Mouse (Mus musculus) hindbrain, embryonic 10.5 days (tissue): ENCODE measurements around the gene Rimbp2. TPM values are rescaled to one million over a fixed set of nuclear protein-coding genes. Genes with fewer than 3 reads are reported as not detected.
A peak's percentile ranks its signal among the peaks of the same experiment; 100 is the strongest.

Source experiments
- DNase-seq: peaks from one replicate; pipeline ENCODE4 v3.0.0-alpha.2; 2017; ENCODE audit warnings: low spot score
- H3K27ac ChIP-seq: fragments of 300-500 bp; sonication (generic); 2 replicates; pipeline ENCODE4 v1.5.1; 2016; ENCODE audit warnings: mild to moderate bottlenecking, moderate library complexity
- H3K27me3 ChIP-seq: fragments of 300-500 bp; sonication (generic); 2 replicates; pipeline ENCODE4 v1.6.1; 2016; ENCODE audit warnings: mild to moderate bottlenecking; ENCODE audit not compliant: poor library complexity, insufficient read depth, severe bottlenecking
- H3K36me3 ChIP-seq: fragments of 300-500 bp; sonication (generic); 2 replicates; pipeline ENCODE4 v1.6.1; 2016; ENCODE audit warnings: mild to moderate bottlenecking, moderate library complexity
- H3K4me1 ChIP-seq: fragments of 300-500 bp; sonication (generic); replicated peaks from 2 replicates; pipeline ENCODE4 v1.6.1; 2016; ENCODE audit warnings: mild to moderate bottlenecking
- H3K4me3 ChIP-seq: fragments of 300-500 bp; sonication (generic); 2 replicates; pipeline ENCODE4 v1.5.1; 2016; ENCODE audit warnings: mild to moderate bottlenecking, moderate library complexity
- H3K9me3 ChIP-seq: fragments of 300-500 bp; sonication (generic); 2 replicates; pipeline ENCODE4 v1.6.1; 2016; ENCODE audit warnings: mild to moderate bottlenecking, moderate library complexity
- WGBS: fragments of 180-500 bp; shearing (Covaris S2); methylation state at CpG from one replicate; pipeline ENCODE4 v1.1.7; 2016; 5-methylcytosine and 5-hydroxymethylcytosine counted together
- polyA plus RNA-seq: library from polyadenylated mRNA; unstranded; fragments of >200 nt; fragmentation: Nextera tagmentation; extraction: Ambion mirVana; gene quantifications from 2 replicates; pipeline ENCODE4 v1.2.1, GENCODE M21; 2016

The Rimbp2 gene
- polyA plus RNA-seq, 1 experiment from 2014 or later = 1.3 TPM

DNA sequence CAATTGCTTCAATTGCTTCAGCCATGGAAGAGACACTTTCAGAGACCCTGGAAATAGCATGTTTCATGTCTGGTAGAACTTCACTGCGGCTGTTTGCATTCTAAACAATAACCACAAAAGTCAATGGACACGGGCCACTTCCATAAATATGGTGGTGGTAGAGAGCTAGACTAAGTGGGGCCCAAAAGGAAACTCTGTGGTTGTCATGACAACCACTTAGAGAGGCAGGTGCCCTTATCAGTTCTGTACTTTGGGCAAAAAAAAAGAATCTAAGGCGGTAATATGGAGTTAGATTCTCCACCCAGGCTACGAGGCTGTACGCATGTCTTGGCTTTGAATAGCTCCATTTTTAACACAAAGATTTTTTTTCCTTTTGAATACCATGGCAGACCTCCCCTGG lies 86.5 kb downstream of the Rimbp2 start:
- DNase-seq = no peak
- H3K9me3 ChIP-seq = no peaks in the 10 kb centered on the region
- peaks cover 10% of the 10 kb centered on the region; the same call in 1 of the 2 replicates for H3K4me1 ChIP-seq
- H3K36me3 ChIP-seq = no peaks in the 10 kb centered on the region
- H3K27ac ChIP-seq = no peak overlapping the region
- no peak overlapping the region for H3K4me3 ChIP-seq
- H3K27me3 ChIP-seq = no peaks in the 10 kb centered on the region
- WGBS = 84% methylated on average over 5 of the region's 5 CpGs

DNA sequence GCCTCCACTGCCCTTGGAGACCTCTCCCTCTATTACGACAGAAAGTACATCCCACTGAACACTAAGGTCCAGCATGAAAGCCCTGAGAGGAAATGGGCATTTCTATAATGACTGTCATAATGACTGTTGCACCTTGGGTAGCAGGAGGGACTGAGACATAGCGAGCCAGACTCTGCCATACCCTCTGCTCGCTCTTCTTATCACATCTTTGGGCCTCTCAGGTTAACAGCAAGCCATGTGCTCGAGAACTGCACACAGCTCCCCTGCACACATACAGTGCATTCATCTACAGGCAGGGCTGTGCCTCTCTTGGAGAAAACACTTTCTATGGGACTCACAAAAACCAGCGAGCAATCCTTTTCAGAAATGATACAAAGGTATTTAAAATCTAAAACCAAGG lies 87.0 kb downstream of the Rimbp2 start:
- no peaks in the 10 kb centered on the region for H3K9me3 ChIP-seq
- H3K27ac ChIP-seq = no peak overlapping the region
- no peaks in the 10 kb centered on the region for H3K36me3 ChIP-seq
- no peak for DNase-seq
- H3K27me3 ChIP-seq = no peaks in the 10 kb centered on the region
- no peak overlapping the region for H3K4me3 ChIP-seq
- H3K4me1 ChIP-seq = peaks cover 10% of the 10 kb centered on the region; the same call in 1 of the 2 replicates
- WGBS = 86% methylated on average over 5 of the region's 5 CpGs

DNA sequence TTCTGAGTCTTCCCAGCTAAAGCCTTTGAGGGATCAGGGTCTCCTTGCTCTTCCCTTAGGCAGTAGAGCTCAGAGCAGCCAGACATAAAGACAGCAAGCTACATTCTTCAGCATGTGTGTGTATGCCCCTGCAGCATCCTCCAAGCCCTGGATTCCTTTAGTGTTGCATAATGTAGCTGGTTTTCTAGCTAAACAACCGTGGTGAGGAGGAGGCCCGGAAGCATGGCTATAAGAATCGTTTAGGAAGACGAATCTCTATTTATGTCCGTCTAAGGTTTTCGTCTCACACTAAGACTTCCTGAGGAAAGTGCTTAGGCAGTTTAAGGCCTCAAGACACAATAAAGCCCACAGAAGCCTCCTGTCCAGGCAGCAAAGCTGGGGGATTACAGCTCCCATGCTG lies 89.8 kb downstream of the Rimbp2 start:
- no peaks in the 10 kb centered on the region for H3K27me3 ChIP-seq

DNA sequence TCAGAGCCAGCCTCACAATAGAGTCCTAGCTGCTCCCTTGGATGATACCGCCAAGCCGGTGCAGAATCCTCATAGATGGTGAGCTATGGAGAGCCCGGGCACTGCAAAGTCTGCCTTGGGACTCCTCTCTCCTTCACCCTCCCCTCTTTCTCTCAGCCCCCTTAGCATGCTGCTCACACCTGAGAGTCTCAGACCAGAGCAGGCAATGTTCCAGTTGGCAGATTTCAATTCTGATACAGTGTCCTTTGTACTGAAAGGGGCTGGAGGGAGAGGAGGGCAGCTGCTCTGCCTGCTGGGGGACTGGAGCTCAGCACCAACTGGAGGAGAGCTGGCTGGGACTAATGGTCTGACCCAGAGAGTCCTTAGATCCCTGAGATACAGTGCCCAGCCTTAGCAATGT lies 92.4 kb downstream of the Rimbp2 start:
- Histone ChIP-seq H3K36me3 (no peaks in the 10 kb centered on the region), H3K27ac (no peak overlapping the region), H3K4me1 (no peaks in the 10 kb centered on the region), H3K9me3 (no peaks in the 10 kb centered on the region), H3K27me3 (no peaks in the 10 kb centered on the region), H3K4me3 (no peak overlapping the region)
- DNase-seq = no peak
- WGBS = 88% methylated on average over 3 of the region's 3 CpGs

More for the DNA sequence above, 89.8 kb downstream of the Rimbp2 start:
- Histone ChIP-seq H3K36me3 (no peaks in the 10 kb centered on the region), H3K27ac (no peak overlapping the region), H3K9me3 (no peaks in the 10 kb centered on the region), H3K4me3 (no peak overlapping the region), H3K4me1 (peaks cover 10% of the 10 kb centered on the region; the same call in 1 of the 2 replicates)
- no peak for DNase-seq
- WGBS = 87% methylated on average over 6 of the region's 6 CpGs

DNA sequence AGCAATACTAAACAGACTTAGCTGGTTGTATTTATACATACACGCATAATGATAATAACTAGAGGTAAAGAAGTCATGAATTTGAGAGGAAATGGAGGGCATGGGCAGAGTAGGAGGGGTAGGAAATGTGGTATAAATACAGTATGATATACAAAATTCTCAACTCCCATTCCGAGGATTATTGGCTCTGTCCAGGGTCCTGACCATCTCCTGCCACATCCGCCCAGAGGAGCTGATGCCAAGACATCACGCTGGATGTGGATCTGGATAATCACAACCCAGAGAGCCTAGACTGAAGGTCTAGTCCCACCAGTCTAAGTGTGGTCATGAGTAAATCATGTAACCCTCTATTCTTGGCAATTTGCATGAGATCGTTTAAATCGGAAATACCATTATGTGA lies 100.5 kb downstream of the Rimbp2 start:
- Histone ChIP-seq H3K27me3 (no peaks in the 10 kb centered on the region), H3K9me3 (no peaks in the 10 kb centered on the region), H3K4me1 (no peaks in the 10 kb centered on the region), H3K4me3 (no peak overlapping the region), H3K27ac (no peak overlapping the region), H3K36me3 (no peaks in the 10 kb centered on the region)
- WGBS = 72% methylated on average over 6 of the region's 6 CpGs
- DNase-seq = peak; percentile 22

DNA sequence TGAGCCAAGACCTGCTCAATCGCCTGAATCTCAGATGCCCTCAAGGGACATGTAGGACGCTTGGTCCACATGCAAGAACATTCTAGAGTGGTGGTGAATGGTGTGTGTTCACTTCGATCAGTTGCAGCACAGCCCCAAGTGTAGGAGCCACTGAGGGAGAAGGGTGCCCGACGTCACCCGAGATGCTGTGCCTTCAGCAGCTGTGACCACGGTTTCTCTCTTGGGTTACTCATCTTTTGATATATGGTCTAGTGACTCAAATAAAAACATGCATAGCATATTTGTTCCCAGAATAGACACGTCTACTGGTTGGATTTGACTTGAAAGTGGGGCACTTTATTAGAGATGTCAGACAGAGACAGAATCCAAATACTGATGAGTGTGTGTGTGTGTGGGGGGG lies 105.5 kb downstream of the Rimbp2 start:
- DNase-seq = no peak
- Histone ChIP-seq H3K27me3 (no peaks in the 10 kb centered on the region), H3K9me3 (no peaks in the 10 kb centered on the region), H3K4me1 (peaks cover 6% of the 10 kb centered on the region), H3K27ac (no peak overlapping the region), H3K4me3 (no peak overlapping the region), H3K36me3 (no peaks in the 10 kb centered on the region)
- 83% methylated on average over 8 of the region's 8 CpGs for WGBS

DNA sequence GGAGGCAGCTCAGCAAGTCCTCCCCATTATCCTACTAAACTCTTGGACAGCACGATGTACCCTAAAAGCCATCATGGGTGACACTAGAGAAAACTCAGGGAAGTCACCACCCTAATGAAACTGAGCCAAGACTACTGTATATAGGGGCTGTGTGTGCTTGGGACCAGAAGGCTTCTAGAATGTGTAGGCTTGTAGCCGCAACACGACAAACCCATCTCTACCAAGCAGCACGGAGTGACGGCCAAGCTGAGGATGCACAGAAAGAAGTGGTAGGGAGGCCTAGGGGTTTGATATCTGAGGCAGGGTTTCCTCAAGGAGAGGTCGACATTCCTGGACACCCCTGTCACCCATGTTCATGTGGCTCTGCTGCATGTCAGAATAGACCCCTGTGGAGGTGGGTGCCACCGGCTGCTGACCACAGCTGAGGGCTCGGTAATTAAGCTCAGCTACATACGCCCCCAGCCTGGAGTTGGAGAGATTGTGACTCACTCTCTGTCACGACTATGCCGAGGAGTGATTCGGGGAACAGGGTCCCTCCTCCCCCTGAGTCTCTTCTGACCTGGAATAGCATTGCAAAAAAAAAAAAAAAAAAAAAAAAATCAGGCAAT lies 106.7 kb downstream of the Rimbp2 start:
- H3K36me3 ChIP-seq = no peaks in the 10 kb centered on the region
- no peaks in the 10 kb centered on the region for H3K27me3 ChIP-seq
- no peak for DNase-seq
- no peak overlapping the region for H3K4me3 ChIP-seq
- WGBS = 90% methylated on average over 12 of the region's 12 CpGs
- no peak overlapping the region for H3K27ac ChIP-seq
- no peaks in the 10 kb centered on the region for H3K9me3 ChIP-seq
- H3K4me1 ChIP-seq = peaks cover 18% of the 10 kb centered on the region

DNA sequence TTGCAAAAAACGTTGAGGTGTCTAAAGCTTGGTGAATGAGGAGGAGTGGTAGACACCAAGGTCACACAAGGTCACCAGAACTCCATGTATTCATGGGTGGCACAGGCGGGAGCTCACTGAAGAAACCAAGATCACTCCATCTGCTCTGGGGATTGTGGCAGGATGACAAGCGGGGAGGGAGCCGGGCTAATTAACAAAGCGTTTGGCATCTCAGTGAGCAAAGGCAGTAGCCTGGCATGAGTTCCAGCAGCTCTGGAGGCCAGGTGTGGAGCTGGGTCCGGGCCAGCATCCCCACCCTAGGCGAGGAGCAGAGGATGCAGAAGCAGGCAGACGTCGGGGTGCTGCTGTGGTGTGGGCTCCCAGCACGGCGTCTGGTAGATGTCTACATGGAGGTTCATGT lies 108.3 kb downstream of the Rimbp2 start:
- Histone ChIP-seq H3K4me1 (peaks cover 20% of the 10 kb centered on the region), H3K27ac (no peak overlapping the region), H3K27me3 (no peaks in the 10 kb centered on the region), H3K36me3 (no peaks in the 10 kb centered on the region), H3K4me3 (no peak overlapping the region), H3K9me3 (no peaks in the 10 kb centered on the region)
- WGBS = 87% methylated on average over 11 of the region's 11 CpGs
- no peak for DNase-seq

DNA sequence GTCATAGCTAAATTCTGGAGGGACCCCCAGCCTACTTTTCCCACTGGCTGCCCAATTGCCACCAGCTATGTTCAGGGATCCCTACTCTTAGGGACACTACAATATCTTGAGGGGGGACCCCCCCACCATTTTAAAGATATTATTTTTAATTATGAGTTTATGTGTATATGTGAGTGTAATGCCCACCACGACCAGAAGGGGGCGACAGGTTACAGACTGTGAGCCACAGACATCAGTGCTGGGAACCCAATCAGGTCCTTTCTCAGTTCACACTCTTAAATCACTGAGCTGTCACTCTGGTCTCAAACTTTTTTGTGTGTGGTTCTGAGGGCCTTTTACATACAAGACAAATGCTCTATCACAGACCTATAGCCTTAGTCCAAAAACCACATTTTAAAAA lies 109.3 kb downstream of the Rimbp2 start:
- 51% methylated on average over 2 of the region's 2 CpGs for WGBS

DNA sequence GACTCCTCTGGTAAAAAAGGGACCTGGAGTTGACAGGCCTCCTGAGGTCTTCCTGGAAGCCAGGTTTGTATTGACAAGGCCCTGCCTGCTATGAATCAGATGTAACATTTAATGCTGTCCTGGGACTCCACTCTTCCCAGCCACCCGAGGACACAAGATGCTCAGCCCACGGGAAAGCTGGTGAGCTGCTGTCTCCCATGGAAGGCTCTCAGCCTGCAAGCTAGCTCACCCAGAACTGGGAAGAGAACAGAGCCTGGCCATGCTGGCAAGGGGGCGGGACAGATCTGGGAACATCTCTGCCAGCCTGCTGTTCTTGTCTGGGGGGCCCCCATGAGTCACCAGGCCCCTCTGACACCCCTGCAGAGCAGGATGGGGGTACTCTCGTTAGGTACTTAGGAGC lies 111.7 kb downstream of the Rimbp2 start:
- 77% methylated on average over 4 of the region's 4 CpGs for whole genome bisulfite sequencing
- no peak overlapping the region for H3K27ac ChIP-seq
- no peak overlapping the region for H3K4me3 ChIP-seq
- DNase-seq = no peak
- no peaks in the 10 kb centered on the region for H3K9me3 ChIP-seq
- H3K27me3 ChIP-seq = no peaks in the 10 kb centered on the region
- H3K36me3 ChIP-seq = no peaks in the 10 kb centered on the region
- H3K4me1 ChIP-seq = peaks cover 20% of the 10 kb centered on the region

More for the DNA sequence above, 109.3 kb downstream of the Rimbp2 start:
- H3K4me3 ChIP-seq = no peak overlapping the region
- no peak overlapping the region for H3K27ac ChIP-seq
- H3K9me3 ChIP-seq = no peaks in the 10 kb centered on the region
- H3K4me1 ChIP-seq = peaks cover 20% of the 10 kb centered on the region
- H3K27me3 ChIP-seq = no peaks in the 10 kb centered on the region
- DNase-seq = no peak
- no peaks in the 10 kb centered on the region for H3K36me3 ChIP-seq

DNA sequence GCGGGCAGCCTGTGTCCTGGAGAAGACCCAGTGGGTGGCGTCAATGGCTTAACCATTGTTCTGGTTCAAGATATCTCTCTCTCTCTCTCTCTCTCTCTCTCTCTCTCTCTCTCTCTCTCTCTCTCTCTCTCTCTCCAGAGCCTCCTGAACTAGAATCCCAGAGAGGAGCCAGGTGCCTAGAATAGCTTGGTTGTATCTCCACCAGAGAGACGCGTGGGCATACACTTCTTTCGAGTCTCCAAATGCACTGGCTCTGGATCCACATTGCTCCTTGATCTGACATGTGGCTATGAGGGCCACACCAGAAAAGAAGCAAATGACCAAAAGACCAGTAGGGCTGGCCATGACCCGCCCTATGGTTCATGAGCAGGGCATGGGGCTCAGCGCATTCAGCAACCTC lies 116.2 kb downstream of the Rimbp2 start:
- WGBS = 96% methylated on average over 7 of the region's 7 CpGs
- H3K36me3 ChIP-seq = no peaks in the 10 kb centered on the region
- H3K4me3 ChIP-seq = no peak overlapping the region
- no peaks in the 10 kb centered on the region for H3K9me3 ChIP-seq
- no peak for DNase-seq
- H3K27me3 ChIP-seq = no peaks in the 10 kb centered on the region
- H3K4me1 ChIP-seq = peaks cover 6% of the 10 kb centered on the region
- no peak overlapping the region for H3K27ac ChIP-seq

DNA sequence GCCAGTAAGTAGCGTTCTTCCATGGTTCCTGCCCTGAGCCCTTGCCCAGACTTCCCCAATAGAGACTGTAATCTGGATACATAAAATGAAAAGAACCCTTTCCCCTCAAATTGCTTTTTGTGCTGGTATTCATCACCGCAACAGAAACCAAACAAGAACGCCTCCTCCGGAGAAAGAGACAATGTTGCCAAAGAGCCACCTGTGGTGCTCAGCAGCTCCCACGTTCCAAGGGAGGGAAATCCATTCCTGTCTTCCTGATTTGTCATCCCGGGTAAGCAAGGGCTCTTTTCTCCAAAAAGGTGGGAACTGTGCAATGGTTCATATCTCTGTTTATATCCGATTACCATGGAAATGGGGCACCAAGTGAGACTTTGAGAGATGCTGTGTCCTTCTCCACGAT lies 119.2 kb downstream of the Rimbp2 start:
- no peak for DNase-seq
- Histone ChIP-seq H3K9me3 (no peaks in the 10 kb centered on the region), H3K4me1 (no peaks in the 10 kb centered on the region), H3K36me3 (no peaks in the 10 kb centered on the region), H3K27ac (no peak overlapping the region), H3K27me3 (no peaks in the 10 kb centered on the region), H3K4me3 (no peak overlapping the region)
- WGBS = 59% methylated on average over 8 of the region's 8 CpGs

DNA sequence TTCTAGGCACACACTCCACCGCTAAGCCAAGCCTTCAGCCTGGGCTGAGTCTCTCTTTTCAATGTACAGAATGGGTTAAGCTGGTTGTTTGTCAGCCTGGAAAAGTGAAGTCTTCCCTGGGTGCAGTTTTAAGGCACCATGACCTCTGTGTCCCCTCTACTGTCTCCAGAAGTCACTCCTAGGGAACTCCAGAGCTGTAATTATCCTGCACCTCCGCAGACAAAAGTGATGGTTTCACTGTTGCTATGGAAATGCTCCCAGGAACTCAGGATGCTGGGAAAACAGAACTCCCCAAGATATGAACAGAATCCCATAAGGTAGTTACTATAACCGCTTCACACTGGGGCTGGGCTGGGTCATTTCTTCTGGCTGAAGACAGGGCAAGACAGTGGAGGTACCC lies 130.4 kb downstream of the Rimbp2 start:
- H3K4me1 ChIP-seq = peaks cover 5% of the 10 kb centered on the region; the same call in 1 of the 2 replicates
- DNase-seq = no peak
- H3K27me3 ChIP-seq = no peaks in the 10 kb centered on the region
- WGBS = 83% methylated on average over 3 of the region's 3 CpGs
- no peaks in the 10 kb centered on the region for H3K9me3 ChIP-seq
- H3K27ac ChIP-seq = no peak overlapping the region
- no peak overlapping the region for H3K4me3 ChIP-seq
- no peaks in the 10 kb centered on the region for H3K36me3 ChIP-seq
